Mouse (Mus musculus) liver, embryonic 11.5 days (tissue): ENCODE results near the gene Col4a2. TPM values are rescaled to one million over a fixed set of nuclear protein-coding genes. Genes with fewer than 3 reads are reported as not detected.

ENCODE experiments used
- ATAC-seq: fragments of 200-750 bp; cut with Nextera tagmentation; replicated peaks from 2 replicates; pipeline ENCODE4 v1.8.0; 2017; ENCODE audit warnings: moderate number of reproducible peaks, mild to moderate bottlenecking, moderate TSS enrichment, moderate library complexity; ENCODE audit not compliant: low FRiP score
- DNase-seq: peaks from one replicate; pipeline ENCODE4 v3.0.0-alpha.2; 2017; ENCODE audit warnings: low spot score
- H3K27ac ChIP-seq: fragments of 300-500 bp; sonication (generic); 2 replicates; pipeline ENCODE4 v1.5.1; 2014; ENCODE audit warnings: mild to moderate bottlenecking, low read depth, low read length, control low read depth
- H3K27me3 ChIP-seq: fragments of 300-500 bp; sonication (generic); replicated peaks from 2 replicates; pipeline ENCODE4 v1.6.1; 2014; ENCODE audit warnings: low read length, mixed read lengths; ENCODE audit not compliant: control insufficient read depth, insufficient read depth
- H3K36me3 ChIP-seq: fragments of 300-500 bp; sonication (generic); 2 replicates; pipeline ENCODE4 v1.6.1; 2014; ENCODE audit warnings: mild to moderate bottlenecking, low read length, moderate library complexity, mixed read lengths; ENCODE audit not compliant: control insufficient read depth, insufficient read depth
- H3K4me1 ChIP-seq: fragments of 300-500 bp; sonication (generic); replicated peaks from 2 replicates; pipeline ENCODE4 v1.6.1; 2014; ENCODE audit warnings: low read length, mixed read lengths; ENCODE audit not compliant: control insufficient read depth, insufficient read depth
- H3K4me2 ChIP-seq: fragments of 300-500 bp; sonication (generic); 2 replicates; pipeline ENCODE4 v1.6.1; 2014; ENCODE audit warnings: mild to moderate bottlenecking, control low read depth, moderate library complexity
- H3K4me3 ChIP-seq: fragments of 300-500 bp; sonication (generic); 2 replicates; pipeline ENCODE4 v1.5.1; 2014; ENCODE audit warnings: low read depth, low read length, control low read depth
- H3K9ac ChIP-seq: fragments of 300-500 bp; sonication (generic); 2 replicates; pipeline ENCODE4 v1.6.1; 2014; ENCODE audit warnings: low read depth, low read length, control low read depth
- H3K9me3 ChIP-seq: fragments of 300-500 bp; sonication (generic); 2 replicates; pipeline ENCODE4 v1.6.1; 2016; ENCODE audit warnings: low read length, inconsistent platforms, mixed read lengths; ENCODE audit not compliant: control insufficient read depth
- WGBS: fragments of 180-500 bp; shearing (Covaris S2); extraction: QIAGEN DNeasy Blood & Tissue Kit; methylation state at CpG from one replicate; pipeline ENCODE4 v1.1.7; 2014; 5-methylcytosine and 5-hydroxymethylcytosine counted together
- polyA plus RNA-seq: library from polyadenylated mRNA; unstranded; fragments of >200 nt; fragmentation: Nextera tagmentation; extraction: Ambion mirVana; gene quantifications from 2 replicates; pipeline ENCODE4 v1.2.1, GENCODE M21; 2014

Col4a2 gene
- polyA plus RNA-seq, 1 experiment from 2014 or later, result 12.2 TPM

DNA sequence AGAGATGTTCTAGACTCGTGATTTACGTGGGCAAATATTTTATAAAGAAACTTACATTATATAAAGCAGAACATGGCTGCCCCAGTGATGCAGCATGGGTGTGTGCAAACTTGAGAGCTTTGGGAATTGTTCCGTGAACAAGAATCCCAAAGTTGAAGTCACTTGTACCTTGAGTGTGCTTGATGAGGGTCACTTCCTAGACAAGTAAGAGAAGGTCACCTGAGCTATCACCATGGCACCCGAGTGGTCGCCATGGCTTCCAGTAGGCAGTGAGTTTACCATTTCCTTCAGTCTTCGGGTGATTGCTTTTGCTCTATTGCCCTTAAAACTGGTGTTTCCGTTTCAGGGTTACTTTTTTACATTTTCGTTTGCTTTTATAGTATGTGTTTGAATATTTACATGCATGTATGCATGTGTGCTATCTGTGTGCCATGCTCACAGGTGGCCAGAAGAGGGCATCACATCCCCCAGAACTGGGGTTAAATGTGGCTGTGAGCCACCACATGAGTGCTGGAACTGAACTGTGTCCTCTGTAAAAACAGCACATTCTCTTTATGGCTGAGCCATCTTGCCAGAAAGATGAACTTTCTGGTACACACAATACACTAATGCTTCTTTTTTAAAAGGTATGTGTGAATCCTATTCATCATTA, 42.3 kb downstream of the Col4a2 start:
- Histone ChIP-seq H3K27me3 (no peaks in the 10 kb centered on the region), H3K27ac (no peak overlapping the region), H3K4me1 (no peaks in the 10 kb centered on the region), H3K4me2 (no peak overlapping the region), H3K9me3 (no peaks in the 10 kb centered on the region), H3K9ac (no peak overlapping the region), H3K36me3 (no peaks in the 10 kb centered on the region), H3K4me3 (no peak overlapping the region)
- ATAC-seq (no peak), DNase-seq (no peak)
- WGBS, result 86% methylated on average over 8 of the region's 8 CpGs

DNA sequence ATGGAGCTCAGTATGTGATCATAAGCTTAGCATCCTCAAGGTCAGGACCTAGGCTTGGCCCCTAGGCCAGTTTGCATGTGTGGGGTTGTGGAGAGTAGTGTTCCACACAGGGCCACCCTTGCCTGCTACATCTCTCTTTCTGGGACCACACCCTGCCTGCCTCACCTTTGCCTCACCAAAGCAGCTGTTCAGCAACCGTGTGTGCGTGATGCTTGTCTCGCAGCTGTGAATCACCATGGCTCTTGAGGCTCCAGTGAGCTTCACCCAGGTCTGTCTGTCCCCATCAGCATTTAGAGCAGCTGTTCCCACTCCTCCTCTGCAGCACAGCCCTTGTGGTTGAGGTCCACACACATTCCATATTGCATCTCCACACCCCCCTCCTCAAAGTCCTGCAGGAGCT, 43.3 kb downstream of the Col4a2 start:
- H3K4me1 ChIP-seq, result peaks cover 4% of the 10 kb centered on the region
- no peaks in the 10 kb centered on the region for H3K36me3 ChIP-seq
- H3K27ac ChIP-seq, result no peak overlapping the region
- no peak overlapping the region for H3K4me3 ChIP-seq
- no peak for DNase-seq
- no peak for ATAC-seq
- WGBS, result 88% methylated on average over 3 of the region's 3 CpGs
- no peak overlapping the region for H3K4me2 ChIP-seq
- H3K9me3 ChIP-seq, result no peaks in the 10 kb centered on the region
- no peak overlapping the region for H3K9ac ChIP-seq
- no peaks in the 10 kb centered on the region for H3K27me3 ChIP-seq

DNA sequence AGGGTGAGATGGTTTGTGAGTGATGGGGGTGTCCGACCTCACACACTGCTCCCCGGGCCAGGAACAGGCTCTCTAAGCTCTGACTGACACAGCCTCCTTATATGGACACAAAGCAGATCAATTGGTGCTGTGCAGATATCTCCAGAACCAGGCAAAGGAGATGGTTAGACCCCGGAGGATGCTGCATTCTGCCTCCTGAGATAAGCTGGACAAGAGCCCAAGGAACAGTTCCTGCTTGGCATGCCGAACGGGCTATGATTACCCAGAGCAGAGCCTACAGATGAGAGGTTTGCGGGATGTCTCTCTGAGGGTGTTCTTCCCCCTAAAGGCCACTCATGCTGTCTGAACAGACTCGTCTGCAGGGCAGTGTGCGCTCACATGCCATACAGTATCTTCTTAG, 44.2 kb downstream of the Col4a2 start:
- Histone ChIP-seq H3K4me1 (peaks cover 4% of the 10 kb centered on the region), H3K4me3 (no peak overlapping the region), H3K36me3 (no peaks in the 10 kb centered on the region), H3K9me3 (no peaks in the 10 kb centered on the region), H3K9ac (no peak overlapping the region), H3K27ac (no peak overlapping the region), H3K27me3 (no peaks in the 10 kb centered on the region), H3K4me2 (no peak overlapping the region)
- no peak for DNase-seq
- ATAC-seq, result no peak
- WGBS, result 45% methylated on average over 8 of the region's 8 CpGs

DNA sequence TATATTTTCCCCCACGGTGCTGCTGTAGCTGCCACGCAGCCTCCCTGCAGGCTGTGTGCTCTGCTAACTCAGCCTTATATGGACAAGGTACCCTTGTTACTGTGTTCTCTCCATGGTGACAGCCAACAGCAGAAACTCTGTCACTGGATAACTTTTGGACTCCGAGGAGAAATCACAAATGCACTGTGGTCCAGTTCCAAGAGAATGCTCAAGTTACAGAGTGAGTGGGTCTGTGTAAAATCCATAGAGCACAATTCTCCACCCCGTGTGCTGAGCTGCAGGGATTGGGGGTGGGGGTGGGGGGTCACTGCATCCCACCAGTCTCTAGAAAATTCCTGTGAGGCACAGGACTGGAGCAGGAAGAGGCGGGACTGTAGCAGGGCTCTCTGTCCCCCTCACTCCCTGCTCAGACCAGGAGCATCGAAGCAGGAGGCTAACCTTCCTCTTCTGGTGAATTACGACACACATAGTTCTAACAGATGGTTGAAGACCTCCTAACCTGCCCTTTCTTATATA, 45.4 kb downstream of the Col4a2 start:
- no peak overlapping the region for H3K4me2 ChIP-seq
- peaks cover 9% of the 10 kb centered on the region for H3K4me1 ChIP-seq
- WGBS, result 52% methylated on average over 7 of the region's 7 CpGs
- H3K4me3 ChIP-seq, result no peak overlapping the region
- no peaks in the 10 kb centered on the region for H3K27me3 ChIP-seq
- no peak overlapping the region for H3K27ac ChIP-seq
- H3K9me3 ChIP-seq, result no peaks in the 10 kb centered on the region
- ATAC-seq (no peak), DNase-seq (no peak)
- H3K9ac ChIP-seq, result no peak overlapping the region
- H3K36me3 ChIP-seq, result no peaks in the 10 kb centered on the region

DNA sequence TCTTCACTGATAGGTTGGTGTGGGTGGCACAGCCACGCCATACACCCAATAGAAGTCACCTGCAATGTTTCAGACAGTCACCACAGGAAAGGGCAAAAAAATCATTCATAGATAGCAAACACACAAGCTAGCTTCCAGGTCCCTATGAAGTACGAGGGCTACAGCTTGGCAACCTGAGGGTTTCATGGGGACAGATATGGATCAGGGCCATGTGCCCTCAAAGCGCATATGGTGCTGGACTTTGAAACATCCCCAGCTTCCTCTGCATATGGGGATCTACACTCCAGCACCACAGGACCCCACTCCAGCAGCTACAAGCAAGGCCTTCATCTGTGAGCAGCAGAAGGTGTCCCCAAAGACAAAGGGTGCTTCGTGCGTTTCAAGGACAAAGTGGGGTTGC, 47.2 kb downstream of the Col4a2 start:
- Histone ChIP-seq H3K4me1 (peaks cover 12% of the 10 kb centered on the region), H3K9ac (no peak overlapping the region), H3K36me3 (no peaks in the 10 kb centered on the region), H3K4me3 (no peak overlapping the region), H3K4me2 (no peak overlapping the region), H3K9me3 (no peaks in the 10 kb centered on the region), H3K27me3 (no peaks in the 10 kb centered on the region), H3K27ac (no peak overlapping the region)
- no peak for DNase-seq
- no peak for ATAC-seq
- 86% methylated on average over 5 of the region's 5 CpGs for WGBS

DNA sequence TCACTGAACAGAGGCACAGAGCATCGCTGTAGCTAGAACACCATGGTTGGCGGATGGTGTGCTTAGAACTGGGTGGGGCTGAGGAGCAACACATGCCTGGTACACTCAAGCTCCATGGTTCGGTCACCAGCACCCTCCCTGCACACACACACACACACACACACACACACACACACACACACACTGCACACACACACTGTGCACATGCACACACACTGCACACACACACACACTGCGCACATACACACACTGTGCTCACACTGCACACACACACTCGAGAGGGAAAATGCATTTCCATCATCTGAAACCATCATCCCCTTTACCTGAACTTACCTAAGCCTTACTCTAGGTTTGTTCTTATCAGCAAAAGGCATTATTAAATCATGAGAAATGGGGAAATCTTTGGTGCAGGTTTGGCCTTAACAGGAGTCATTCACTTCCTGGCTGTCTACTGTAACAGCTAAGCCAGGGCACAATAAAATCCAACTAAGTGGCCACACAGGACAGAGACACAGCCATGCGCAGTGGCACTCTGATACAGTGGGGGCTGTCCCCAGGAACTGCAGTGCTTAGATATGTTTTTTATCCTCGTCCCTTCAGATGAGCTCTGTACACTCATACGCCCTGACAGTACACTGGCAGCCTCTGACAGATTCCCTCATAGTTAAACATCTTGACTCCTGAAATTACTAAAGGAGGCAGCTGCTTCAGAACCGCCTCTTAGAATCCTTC, 49.1 kb downstream of the Col4a2 start:
- ATAC-seq (no peak), DNase-seq (no peak)
- no peaks in the 10 kb centered on the region for H3K9me3 ChIP-seq
- H3K36me3 ChIP-seq, result no peaks in the 10 kb centered on the region
- H3K4me3 ChIP-seq, result no peak overlapping the region
- H3K4me1 ChIP-seq, result peaks cover 12% of the 10 kb centered on the region
- WGBS, result 68% methylated on average over 9 of the region's 9 CpGs
- no peaks in the 10 kb centered on the region for H3K27me3 ChIP-seq
- no peak overlapping the region for H3K4me2 ChIP-seq
- no peak overlapping the region for H3K9ac ChIP-seq
- no peak overlapping the region for H3K27ac ChIP-seq

DNA sequence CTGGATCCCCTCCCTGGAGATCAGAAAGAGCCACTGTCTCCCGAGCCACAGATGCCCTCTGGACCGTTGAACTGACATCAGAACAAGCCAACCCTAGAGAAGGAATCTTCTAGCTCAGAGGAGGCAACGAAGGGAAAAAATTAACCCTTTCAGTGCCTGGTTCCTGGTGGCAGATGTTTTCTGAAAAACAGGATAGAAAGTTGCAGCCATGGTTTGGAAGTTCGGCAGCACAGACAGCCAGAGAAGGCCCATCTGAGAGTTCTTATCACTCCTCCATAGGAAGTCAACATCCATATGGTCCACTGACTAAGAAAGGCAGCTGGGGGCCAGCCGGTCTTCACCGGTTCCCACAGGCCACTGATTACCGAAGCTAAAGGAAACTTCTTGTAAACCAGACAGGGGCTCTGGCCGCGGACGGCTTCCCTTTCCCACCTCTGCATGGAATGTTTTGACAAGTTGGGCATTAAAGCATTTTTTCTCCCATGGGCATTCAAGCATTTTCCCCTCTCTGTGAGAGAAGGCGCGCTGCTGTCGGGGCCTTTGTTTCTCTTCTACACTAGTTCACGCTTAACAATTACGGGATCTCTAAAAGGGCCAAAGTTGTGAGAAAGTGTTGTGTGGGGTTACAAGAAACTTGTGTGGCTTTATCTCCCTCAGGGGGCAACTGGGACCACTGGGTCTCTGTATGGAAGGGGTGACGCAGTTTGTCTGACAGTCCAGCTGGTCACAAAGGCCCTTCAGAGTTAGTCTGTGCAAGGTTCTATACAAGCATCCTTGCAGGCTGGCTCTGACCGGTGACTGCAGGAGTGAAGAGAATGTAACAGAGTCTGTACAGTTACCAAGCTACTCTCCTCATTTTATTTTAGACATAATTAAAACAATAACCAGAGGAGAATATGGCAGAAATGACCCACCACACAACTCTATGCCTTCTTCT, 49.9 kb downstream of the Col4a2 start:
- no peak overlapping the region for H3K4me2 ChIP-seq
- peaks cover 12% of the 10 kb centered on the region for H3K4me1 ChIP-seq
- H3K36me3 ChIP-seq, result no peaks in the 10 kb centered on the region
- no peaks in the 10 kb centered on the region for H3K9me3 ChIP-seq
- WGBS, result 35% methylated on average over 17 of the region's 17 CpGs
- H3K27ac ChIP-seq, result no peak overlapping the region; the same call in 1 of the 2 replicates
- ATAC-seq (no peak), DNase-seq (no peak)
- H3K4me3 ChIP-seq, result no peak overlapping the region
- no peak overlapping the region for H3K9ac ChIP-seq
- no peaks in the 10 kb centered on the region for H3K27me3 ChIP-seq

DNA sequence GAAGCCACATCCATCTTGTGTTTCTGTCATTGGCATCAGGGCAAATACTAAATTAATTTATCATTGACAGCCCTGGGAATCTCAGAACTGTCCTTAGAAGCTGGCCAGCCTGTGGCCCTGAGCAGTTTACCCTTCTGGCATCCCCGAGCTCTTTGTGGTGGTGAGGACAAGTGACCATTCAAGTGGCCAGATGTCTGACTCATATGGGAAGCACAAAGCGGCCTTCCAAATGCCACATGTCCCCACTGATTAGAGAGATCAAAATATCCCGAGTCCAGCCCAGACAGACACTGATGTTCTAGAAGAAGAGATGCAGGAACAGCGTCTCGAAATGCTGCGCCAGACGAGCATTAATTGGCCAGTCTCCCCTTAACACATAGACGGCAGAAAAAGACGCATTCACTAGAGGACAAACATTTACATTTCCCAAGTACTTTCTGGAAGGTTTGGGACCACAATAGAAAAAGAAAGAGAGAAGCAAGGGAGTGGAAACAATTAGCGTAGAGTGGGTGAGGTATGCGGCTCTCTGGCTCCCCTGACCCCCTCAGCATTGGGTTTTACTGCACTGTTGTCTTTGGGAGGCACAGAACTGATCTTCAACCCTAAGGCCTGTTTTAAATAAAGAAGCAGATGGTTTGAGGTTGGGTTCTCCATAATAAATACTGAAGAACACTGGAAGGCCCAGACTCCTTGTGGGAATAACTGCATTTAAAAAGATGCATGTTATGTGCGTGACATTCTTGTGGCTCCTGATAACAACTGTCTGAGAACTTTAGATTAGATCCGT, 50.9 kb downstream of the Col4a2 start:
- H3K4me1 ChIP-seq, result peaks cover 12% of the 10 kb centered on the region
- H3K27ac ChIP-seq, result no peak overlapping the region
- H3K9me3 ChIP-seq, result no peaks in the 10 kb centered on the region
- H3K4me3 ChIP-seq, result no peak overlapping the region
- H3K4me2 ChIP-seq, result no peak overlapping the region
- no peaks in the 10 kb centered on the region for H3K27me3 ChIP-seq
- 72% methylated on average over 13 of the region's 13 CpGs for WGBS
- no peak for DNase-seq
- no peak overlapping the region for H3K9ac ChIP-seq
- no peaks in the 10 kb centered on the region for H3K36me3 ChIP-seq
- ATAC-seq, result no peak
